Mouse (Mus musculus): ENCODE measurements around the gene Gfpt2. TPM values are rescaled to one million over a fixed set of nuclear protein-coding genes. Genes with fewer than 3 reads are reported as not detected.
A peak's percentile ranks its signal among the peaks of the same experiment; 100 is the strongest.
"Not testable (repeated sequence)": the region's sequence is repeated elsewhere in the genome, so short reads cannot be mapped to it uniquely, and the experiment has no call there.

Gene Gfpt2
- total RNA-seq, 1 experiment from 2014 or later = 2.5 TPM

GRCm38 (mm10) chr11:49781833-49782399 lies 12.1 kb upstream of the Gfpt2 start:
- peak; percentile 47; the same call in 1 of the 2 replicates for ATAC-seq (replicated peaks; ENCODE audit: low read depth, poor library complexity, severe bottlenecking)

- ATAC-seq (replicated peaks; ENCODE audit: low read depth, poor library complexity, severe bottlenecking) = no peak
Observed at GRCm38 (mm10) chr11:49793131-49793530, 847 bp upstream of the Gfpt2 start.

DNA sequence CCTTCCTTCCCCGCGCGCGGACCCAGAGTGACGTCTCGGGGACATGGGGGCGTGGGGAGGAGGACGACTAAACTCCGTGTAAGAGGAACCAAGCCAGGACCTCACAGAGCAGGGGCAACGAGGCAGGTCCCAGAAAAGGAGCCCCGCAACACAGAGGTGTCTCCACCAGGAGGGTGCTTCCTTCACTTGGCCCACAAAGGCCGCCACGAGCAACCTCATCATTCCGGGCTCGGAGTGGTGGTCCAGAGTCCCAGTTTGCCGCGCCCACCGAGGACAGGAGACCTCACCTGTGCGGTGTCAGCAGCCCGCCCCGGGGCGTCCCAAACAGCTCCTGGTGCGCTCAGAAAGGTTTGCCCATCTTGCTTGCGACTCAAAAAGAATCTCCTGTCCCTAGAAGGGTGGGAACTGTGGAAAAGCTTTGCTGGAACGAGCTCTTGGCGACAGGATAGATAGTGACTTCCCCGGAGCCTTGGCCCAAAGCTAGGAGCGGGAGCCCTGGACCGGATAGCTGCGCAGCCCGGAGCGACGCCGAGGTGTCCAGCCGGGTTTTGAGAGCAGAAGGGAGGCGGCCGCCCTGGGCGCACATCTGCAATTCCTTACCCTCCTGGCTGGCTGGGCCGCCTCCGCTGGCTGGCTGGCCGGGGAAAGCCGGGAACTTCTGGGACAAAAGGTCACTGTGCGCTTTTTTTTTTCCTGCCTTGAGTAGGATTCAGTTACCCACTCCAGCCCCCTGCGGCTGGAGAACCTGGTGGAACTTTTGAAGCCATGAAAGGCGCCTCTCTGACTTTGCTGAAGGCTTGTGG lies 565 bp downstream of the Gfpt2 start:
- peak; percentile 57; the same call in 1 of the 2 replicates for ATAC-seq (replicated peaks; ENCODE audit: low read depth, poor library complexity, severe bottlenecking)

DNA sequence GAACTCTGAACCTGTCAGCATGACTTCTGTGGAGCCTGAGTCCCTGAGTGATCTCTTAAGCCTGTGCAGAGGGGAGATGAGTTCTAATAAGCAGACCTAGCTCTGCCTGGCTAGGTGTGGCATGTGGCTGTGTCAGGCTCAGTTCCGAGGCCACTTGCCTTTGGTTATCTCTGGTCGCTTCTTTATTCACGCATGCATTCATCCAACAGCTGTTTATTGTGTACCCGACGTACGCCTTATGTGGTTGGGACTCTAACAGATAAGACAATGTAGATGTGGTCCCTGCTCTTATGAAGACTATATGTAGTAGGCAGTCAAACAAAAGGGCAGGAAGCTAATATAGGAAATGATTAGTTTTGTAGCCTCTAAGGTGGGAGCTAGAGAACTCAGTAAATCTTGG lies 5.0 kb downstream of the Gfpt2 start:
- ATAC-seq (replicated peaks; ENCODE audit: low read depth, poor library complexity, severe bottlenecking) = no peak

DNA sequence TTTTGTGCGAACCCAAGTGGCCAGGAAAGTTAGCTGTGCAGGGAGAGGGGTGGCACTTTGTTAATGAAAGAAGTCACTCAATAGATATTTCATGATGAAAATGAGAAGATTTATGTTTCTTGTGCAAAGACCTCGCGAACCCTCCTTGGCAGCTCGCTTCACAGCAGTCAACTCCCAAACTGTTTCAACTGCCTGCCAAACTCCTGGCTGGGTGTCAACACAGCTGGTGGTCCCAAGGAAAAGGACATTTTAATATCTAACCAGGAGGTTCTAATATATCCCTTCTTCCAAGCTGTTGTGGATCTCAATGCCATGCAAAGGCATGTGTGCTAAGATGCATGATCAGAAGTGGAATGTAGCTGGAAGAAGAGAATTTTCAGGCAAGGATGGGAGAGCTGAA lies 7.5 kb downstream of the Gfpt2 start:
- ATAC-seq (replicated peaks; ENCODE audit: low read depth, poor library complexity, severe bottlenecking) = no peak

- ATAC-seq (replicated peaks; ENCODE audit: low read depth, poor library complexity, severe bottlenecking) = no peak
Observed at GRCm38 (mm10) chr11:49803801-49804200, 9.8 kb downstream of the Gfpt2 start.

- ATAC-seq (replicated peaks; ENCODE audit: low read depth, poor library complexity, severe bottlenecking) = no peak
Observed at GRCm38 (mm10) chr11:49806218-49806617, 12.2 kb downstream of the Gfpt2 start.

DNA sequence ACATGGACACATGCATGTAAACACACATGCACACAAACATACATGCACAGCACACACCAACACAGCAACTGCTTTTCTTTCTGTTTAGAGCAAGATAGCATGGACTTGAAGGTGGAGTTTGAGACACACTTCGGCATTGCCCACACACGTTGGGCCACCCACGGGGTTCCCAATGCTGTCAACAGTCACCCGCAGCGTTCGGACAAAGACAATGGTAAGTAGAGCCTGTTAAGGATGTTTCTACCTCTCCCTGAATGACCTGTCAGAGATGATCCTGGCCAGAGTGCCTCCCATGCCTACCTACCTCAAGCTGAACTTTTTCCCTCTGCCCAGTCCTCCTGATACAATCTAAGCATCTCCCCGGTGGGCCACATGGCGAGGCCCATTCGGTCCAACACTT lies 15.0 kb downstream of the Gfpt2 start:
- no peak for ATAC-seq (replicated peaks; ENCODE audit: low read depth, poor library complexity, severe bottlenecking)

- ATAC-seq (replicated peaks; ENCODE audit: low read depth, poor library complexity, severe bottlenecking) = not testable (repeated sequence)
Observed at GRCm38 (mm10) chr11:49810696-49811095, 16.7 kb downstream of the Gfpt2 start.

- peak; percentile 90 for ATAC-seq (replicated peaks; ENCODE audit: low read depth, poor library complexity, severe bottlenecking)
Observed at GRCm38 (mm10) chr11:49811099-49811541, 17.1 kb downstream of the Gfpt2 start.

DNA sequence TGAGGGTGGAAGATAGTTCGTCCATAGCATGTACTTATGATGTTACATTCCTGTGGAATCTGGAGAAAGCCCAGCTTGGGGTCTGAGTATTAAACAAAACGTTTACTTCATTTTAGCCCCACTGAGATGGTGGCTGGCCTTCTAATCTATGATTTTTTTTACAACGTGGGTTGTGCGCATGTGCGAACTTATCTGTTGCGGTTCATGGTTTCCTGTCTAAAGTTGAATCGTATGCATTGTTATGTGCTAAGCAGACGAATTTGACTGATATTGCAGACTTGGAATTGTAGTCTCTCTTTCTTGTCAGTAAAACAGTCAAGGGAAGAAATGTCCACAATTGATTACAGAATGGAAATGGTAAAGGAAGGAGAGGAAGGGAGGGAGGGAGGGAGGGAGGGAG lies 17.9 kb downstream of the Gfpt2 start:
- ATAC-seq (replicated peaks; ENCODE audit: low read depth, poor library complexity, severe bottlenecking) = peak; percentile 55

- ATAC-seq (replicated peaks; ENCODE audit: low read depth, poor library complexity, severe bottlenecking) = no peak
Observed at GRCm38 (mm10) chr11:49818869-49819566, 25.0 kb downstream of the Gfpt2 start.

DNA sequence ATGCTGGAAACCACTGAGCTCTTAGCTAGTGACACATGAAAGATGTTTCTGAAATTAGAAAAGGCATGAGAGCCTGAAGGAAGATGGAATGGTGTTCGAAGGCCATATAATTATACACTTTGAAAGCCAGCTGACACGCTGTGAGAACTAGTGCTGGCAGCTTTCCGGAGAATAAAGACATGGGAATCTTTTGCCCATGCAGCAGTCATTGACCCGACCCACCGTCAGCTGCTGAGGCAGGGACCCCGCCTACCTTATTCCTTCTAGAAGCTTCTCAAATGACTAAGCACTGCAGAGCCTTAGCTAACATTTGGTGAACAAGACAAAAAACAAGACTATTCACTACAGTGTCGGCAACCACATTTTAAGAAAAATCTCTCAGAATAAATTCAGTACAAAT lies 25.7 kb downstream of the Gfpt2 start:
- no peak for ATAC-seq (replicated peaks; ENCODE audit: low read depth, poor library complexity, severe bottlenecking)

GRCm38 (mm10) chr11:49820928-49821327 lies 26.9 kb downstream of the Gfpt2 start:
- ATAC-seq (replicated peaks; ENCODE audit: low read depth, poor library complexity, severe bottlenecking) = no peak

DNA sequence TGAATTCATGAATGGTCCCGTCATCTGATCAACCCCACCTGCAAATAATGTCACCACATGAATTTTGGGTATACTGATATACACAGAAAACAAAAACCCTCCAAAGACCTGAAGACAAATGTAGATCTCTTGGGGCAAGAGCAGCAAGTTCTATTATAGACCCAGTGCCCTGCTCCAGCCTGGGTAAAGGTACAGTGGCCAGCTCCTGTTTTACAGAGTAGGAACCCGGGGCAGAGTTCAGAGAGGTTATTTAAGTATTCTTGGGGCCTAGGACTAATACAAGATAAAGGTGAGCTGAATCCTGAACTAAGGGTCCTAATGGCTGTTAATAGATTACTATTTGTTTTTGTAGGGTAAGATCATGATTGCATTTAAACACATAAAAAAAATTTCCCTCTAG lies 27.6 kb downstream of the Gfpt2 start:
- no peak for ATAC-seq (replicated peaks; ENCODE audit: low read depth, poor library complexity, severe bottlenecking)

DNA sequence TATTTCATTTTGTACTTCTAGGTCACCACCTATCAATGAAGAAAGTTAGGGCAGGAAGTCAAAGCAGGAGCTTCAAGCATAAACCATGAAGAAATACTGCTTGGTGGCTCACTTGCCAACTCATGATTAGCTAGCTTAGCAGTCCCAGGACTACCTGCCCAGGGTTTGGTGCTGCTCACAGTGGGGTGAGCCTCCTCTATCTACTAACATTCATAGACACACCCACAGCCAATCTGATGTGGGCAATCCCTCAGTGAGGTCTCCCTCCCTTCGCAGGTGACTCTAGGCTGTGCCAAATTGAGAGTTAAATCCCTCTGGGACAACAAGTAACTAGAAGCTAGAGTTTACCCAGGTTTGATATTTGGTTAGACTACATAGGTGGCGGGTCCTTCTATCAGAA lies 28.4 kb downstream of the Gfpt2 start:
- ATAC-seq (replicated peaks; ENCODE audit: low read depth, poor library complexity, severe bottlenecking) = no peak

DNA sequence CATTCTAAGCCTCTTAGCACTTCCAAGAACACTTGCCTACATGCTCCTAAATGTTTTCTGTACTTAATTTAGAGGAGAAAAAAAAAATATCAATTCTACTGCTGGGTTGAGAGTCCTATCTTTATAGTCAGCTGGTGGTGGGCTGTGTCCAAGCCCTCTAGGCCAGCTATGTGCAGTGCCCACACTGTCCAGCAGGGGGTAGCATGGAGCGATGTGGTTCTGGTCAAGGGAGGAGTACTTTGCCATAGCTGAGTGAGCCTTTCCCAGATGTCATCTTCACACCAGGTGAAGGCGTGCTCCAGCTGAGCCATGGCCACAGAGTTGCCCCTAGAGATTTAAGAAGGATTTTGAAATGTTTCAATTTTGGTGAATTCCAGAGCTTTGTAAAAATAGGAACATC lies 30.9 kb downstream of the Gfpt2 start:
- ATAC-seq (replicated peaks; ENCODE audit: low read depth, poor library complexity, severe bottlenecking) = peak; percentile 96

DNA sequence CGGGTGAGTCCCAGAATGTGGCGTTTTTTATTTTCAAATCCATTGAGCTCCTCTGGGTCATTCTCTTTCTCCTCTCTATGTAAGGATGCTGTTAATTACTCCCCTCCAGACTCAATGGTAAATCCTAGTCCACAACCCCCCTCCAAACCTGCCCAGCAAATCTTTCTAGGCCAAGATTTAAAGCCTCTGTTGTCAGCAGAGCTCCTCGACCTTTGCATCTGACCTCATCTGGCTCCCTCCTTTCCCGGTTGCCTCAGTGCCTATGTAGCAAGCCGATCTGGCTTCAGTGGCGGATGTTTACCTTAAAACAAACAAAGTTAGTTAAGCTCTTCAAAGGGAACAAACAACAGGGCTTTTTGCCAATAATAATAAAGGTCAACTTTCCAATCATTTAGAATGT lies 33.3 kb downstream of the Gfpt2 start:
- no peak for ATAC-seq (replicated peaks; ENCODE audit: low read depth, poor library complexity, severe bottlenecking)

DNA sequence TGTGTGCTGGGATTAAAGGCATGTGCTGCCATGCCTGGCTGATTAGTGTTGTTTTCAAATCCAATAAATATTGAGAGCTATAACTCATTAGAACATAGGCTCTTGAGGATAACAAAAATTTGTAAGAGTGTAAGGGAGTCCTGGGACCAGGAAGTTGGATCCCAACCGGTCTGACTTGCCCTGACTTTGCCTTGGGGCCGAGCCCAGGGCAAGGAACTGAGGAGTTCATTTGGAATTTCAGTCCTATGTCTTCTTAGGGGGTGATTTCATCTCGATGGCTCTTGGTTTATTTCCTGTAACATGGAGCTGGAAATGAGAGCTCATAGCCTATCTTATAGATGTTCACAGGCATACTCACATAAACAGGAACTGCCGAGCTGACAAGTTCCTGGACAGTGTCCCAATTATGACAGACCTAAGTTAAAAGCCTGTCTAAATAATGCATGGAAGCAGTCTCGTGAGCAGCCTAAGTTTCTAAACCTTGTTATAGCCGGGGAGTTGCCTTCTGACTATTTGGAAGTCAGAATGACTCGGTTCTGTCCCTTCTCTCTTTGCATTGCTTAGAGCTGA lies 35.3 kb downstream of the Gfpt2 start:
- 0 out of 2 replicates have a peak, but pooled peaks have one; percentile 53 for ATAC-seq (replicated peaks; ENCODE audit: low read depth, poor library complexity, severe bottlenecking)

DNA sequence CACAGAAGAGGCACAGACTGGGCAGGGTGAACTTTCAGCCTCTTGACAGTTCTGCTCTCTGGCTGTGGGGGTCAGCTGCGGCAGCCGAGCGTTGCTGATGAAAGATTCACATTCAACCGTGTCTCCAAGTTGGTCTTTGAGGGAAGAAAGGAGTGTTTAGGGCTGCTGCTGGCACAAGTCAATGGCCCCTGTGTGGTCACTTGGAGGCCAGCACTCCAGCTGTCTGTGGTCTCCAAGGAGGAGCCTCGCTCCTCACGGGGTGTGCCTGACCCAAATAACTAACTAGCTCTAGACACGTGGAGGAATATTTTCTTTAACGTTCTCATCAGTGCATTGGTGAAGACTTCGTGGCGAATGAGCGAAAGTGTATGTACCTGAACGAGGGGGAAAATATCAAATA lies 38.0 kb downstream of the Gfpt2 start:
- no peak for ATAC-seq (replicated peaks; ENCODE audit: low read depth, poor library complexity, severe bottlenecking)

GRCm38 (mm10) chr11:49832962-49833361 lies 39.0 kb downstream of the Gfpt2 start:
- ATAC-seq (replicated peaks; ENCODE audit: low read depth, poor library complexity, severe bottlenecking) = no peak
